Mouse (Mus musculus): Measurements from ENCODE around the gene Wdr89. TPM values are rescaled to one million over a fixed set of nuclear protein-coding genes. Genes with fewer than 3 reads are reported as not detected.

Gene Wdr89
- polyA plus RNA-seq, 1 experiment: 9.8 TPM

DNA sequence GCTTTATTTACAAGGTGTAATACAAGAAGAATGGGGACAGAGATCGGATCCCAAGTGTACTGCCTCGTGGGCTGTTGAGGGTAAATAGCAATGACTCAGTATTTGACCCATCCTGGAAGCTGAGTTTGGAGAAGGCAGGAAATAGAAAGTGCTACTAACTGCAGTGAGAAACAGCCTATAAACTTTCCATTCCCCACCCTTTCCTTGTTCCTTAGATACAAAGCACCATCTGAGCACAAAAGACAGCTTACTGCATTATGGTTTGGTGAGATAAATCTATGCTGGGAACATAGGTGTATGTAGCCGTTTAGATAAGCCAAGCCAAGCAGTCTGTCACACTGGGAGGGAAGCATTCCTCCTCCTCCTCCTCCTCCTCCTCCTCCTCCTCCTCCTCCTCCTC, 46.5 kb downstream of the Wdr89 start:
- H3ac ChIP-seq (ENCODE audit: control insufficient read depth, insufficient read length, low read depth): no peak overlapping the region
- no peak overlapping the region for H3K4me3 ChIP-seq (ENCODE audit: insufficient read depth, poor library complexity, severe bottlenecking)
- no peaks in the 10 kb centered on the region for H3K79me3 ChIP-seq (ENCODE audit: low read depth)
- TF ChIP-seq MYOD1 (IDR thresholded peaks at IDR 0.05; ENCODE audit: control insufficient read depth, insufficient read length, low read depth): no peak
- TF ChIP-seq USF1 (IDR thresholded peaks at IDR 0.05; ENCODE audit: low read depth): no peak
- TF ChIP-seq CTCF (IDR thresholded peaks at IDR 0.05; ENCODE audit: control insufficient read depth, insufficient read depth, insufficient read length): no peak
- TF ChIP-seq CEBPB (IDR thresholded peaks at IDR 0.05; ENCODE audit: low read depth): no peak
- no peak for TF ChIP-seq FOSL1 (IDR thresholded peaks at IDR 0.05; ENCODE audit: insufficient read depth, low read length, poor library complexity, severe bottlenecking)
- no peak for TF ChIP-seq MYOG (IDR thresholded peaks at IDR 0.05; ENCODE audit: control insufficient read depth, extremely low read depth, insufficient read length)
- no peak for TF ChIP-seq MAX (IDR thresholded peaks at IDR 0.05)
- H3K27me3 ChIP-seq (ENCODE audit: control insufficient read depth, insufficient read depth, insufficient read length): no peaks in the 10 kb centered on the region
- no peaks in the 10 kb centered on the region for H3K36me3 ChIP-seq (ENCODE audit: control insufficient read depth, insufficient read depth)
- H3K79me2 ChIP-seq (ENCODE audit: control insufficient read depth, insufficient read depth): no peaks in the 10 kb centered on the region

DNA sequence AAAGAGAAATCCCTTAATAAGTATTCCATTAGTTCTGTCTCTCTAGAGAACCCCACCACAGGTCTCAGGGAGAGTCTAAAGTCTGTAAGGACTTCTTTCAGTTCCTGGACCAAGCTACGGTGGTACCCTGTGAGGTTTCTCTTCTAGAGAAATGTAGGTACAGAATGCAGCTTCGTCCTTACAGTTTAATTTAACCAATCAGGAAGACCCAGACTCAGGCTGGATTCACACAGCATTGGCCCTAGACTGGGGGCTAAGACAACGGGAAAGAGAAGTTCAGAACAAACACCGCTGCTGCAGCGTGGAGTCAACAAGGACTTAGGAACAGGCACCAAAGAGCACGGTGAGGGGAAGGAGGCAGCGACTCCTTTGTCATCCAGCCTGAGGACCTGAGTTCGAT, 52.5 kb downstream of the Wdr89 start:
- no peaks in the 10 kb centered on the region for H3K79me2 ChIP-seq (ENCODE audit: control insufficient read depth, insufficient read depth)
- TF ChIP-seq USF1 (IDR thresholded peaks at IDR 0.05; ENCODE audit: low read depth) (no peak), MYOG (IDR thresholded peaks at IDR 0.05; ENCODE audit: control insufficient read depth, extremely low read depth, insufficient read length) (no peak), CEBPB (IDR thresholded peaks at IDR 0.05; ENCODE audit: low read depth) (no peak), MAX (IDR thresholded peaks at IDR 0.05) (no peak), CTCF (IDR thresholded peaks at IDR 0.05; ENCODE audit: control insufficient read depth, insufficient read depth, insufficient read length) (no peak), FOSL1 (IDR thresholded peaks at IDR 0.05; ENCODE audit: insufficient read depth, low read length, poor library complexity, severe bottlenecking) (no peak), MYOD1 (IDR thresholded peaks at IDR 0.05; ENCODE audit: control insufficient read depth, insufficient read length, low read depth) (no peak)

DNA sequence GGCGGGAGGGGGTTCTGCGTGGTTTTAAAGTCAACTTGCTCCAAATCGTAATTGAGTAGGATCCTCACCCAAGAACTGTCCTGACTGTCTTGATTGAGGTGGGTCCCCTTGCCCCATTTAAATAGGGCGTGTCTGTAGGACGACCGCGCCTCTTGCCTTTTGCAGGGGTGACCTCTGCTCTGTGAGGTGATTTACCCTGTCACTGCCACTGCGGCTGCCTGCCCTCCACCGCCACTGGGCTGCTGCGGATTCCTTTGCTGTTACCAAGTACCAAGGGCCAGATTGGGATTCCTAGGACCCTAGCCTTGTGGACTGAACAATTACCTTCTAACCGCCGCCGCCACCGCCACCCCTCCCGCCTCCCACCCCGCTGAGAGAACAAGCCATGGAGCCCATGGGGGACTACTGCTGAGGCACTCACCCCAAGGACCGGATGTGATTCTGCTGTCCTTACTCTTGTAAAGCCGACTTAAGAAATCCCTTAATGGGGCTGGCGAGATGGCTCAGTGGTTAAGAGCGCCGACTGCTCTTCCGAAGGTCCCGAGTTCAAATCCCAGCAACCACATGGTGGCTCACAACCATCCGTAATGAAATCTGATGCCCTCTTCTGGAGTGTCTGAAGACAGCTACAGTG, 53.1 kb downstream of the Wdr89 start:
- no peaks in the 10 kb centered on the region for H3K79me3 ChIP-seq (ENCODE audit: low read depth)
- no peaks in the 10 kb centered on the region for H3K36me3 ChIP-seq (ENCODE audit: control insufficient read depth, insufficient read depth)
- TF ChIP-seq CTCF (IDR thresholded peaks at IDR 0.05; ENCODE audit: control insufficient read depth, insufficient read depth, insufficient read length) (no peak), FOSL1 (IDR thresholded peaks at IDR 0.05; ENCODE audit: insufficient read depth, low read length, poor library complexity, severe bottlenecking) (no peak), MYOD1 (IDR thresholded peaks at IDR 0.05; ENCODE audit: control insufficient read depth, insufficient read length, low read depth) (no peak), MAX (IDR thresholded peaks at IDR 0.05) (no peak), USF1 (IDR thresholded peaks at IDR 0.05; ENCODE audit: low read depth) (no peak), CEBPB (IDR thresholded peaks at IDR 0.05; ENCODE audit: low read depth) (no peak), MYOG (IDR thresholded peaks at IDR 0.05; ENCODE audit: control insufficient read depth, extremely low read depth, insufficient read length) (no peak)
- H3K79me2 ChIP-seq (ENCODE audit: control insufficient read depth, insufficient read depth): no peaks in the 10 kb centered on the region
- no peak overlapping the region for H3ac ChIP-seq (ENCODE audit: control insufficient read depth, insufficient read length, low read depth)
- H3K4me3 ChIP-seq (ENCODE audit: insufficient read depth, poor library complexity, severe bottlenecking): no peak overlapping the region
- no peaks in the 10 kb centered on the region for H3K27me3 ChIP-seq (ENCODE audit: control insufficient read depth, insufficient read depth, insufficient read length)

More for the DNA sequence above, 52.5 kb downstream of the Wdr89 start:
- Histone ChIP-seq H3K27me3 (ENCODE audit: control insufficient read depth, insufficient read depth, insufficient read length) (no peaks in the 10 kb centered on the region), H3K36me3 (ENCODE audit: control insufficient read depth, insufficient read depth) (no peaks in the 10 kb centered on the region), H3ac (ENCODE audit: control insufficient read depth, insufficient read length, low read depth) (no peak overlapping the region), H3K79me3 (ENCODE audit: low read depth) (no peaks in the 10 kb centered on the region), H3K4me3 (ENCODE audit: insufficient read depth, poor library complexity, severe bottlenecking) (no peak overlapping the region)

DNA sequence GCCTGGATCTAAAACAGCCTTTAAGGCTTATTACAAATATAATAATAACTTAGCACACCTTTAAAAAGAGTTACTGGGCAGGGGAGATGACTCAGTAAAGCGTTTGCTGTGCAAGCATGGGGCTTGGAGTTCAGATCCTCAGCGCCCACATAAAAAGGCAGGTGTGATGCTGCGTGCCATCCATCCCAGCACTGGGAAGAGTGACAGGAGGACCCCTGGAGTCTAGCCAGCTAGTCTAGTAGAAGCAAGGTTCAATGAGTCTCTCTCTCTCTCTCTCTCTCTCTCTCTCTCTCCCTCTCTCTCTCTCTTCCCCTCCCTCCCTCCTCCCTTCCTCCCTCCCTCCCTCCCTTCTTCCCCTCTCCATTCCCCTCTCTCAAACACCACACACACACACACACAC, 53.8 kb downstream of the Wdr89 start:
- H3K36me3 ChIP-seq (ENCODE audit: control insufficient read depth, insufficient read depth): no peaks in the 10 kb centered on the region
- H3K79me3 ChIP-seq (ENCODE audit: low read depth): no peaks in the 10 kb centered on the region
- TF ChIP-seq USF1 (IDR thresholded peaks at IDR 0.05; ENCODE audit: low read depth): no peak
- H3ac ChIP-seq (ENCODE audit: control insufficient read depth, insufficient read length, low read depth): no peak overlapping the region
- no peaks in the 10 kb centered on the region for H3K79me2 ChIP-seq (ENCODE audit: control insufficient read depth, insufficient read depth)
- H3K27me3 ChIP-seq (ENCODE audit: control insufficient read depth, insufficient read depth, insufficient read length): no peaks in the 10 kb centered on the region
- no peak overlapping the region for H3K4me3 ChIP-seq (ENCODE audit: insufficient read depth, poor library complexity, severe bottlenecking)

DNA sequence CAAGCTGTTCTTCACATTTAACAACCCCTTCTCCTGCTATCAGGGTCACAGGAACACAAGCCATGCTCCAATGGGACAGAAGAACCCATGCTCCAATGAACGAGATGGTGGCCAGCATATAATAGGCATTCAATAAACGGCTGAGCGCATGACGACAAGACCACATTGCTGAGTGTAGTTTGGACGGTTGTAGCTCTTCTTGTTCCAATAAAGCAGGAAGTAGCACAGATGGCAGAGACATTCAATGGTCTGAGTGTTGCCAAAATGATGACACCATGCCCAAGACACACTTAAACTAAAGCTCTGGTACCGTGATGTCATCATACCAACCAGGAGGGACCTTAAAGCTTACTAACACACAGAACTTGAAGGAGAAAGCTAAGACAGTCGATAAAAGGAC, 56.6 kb downstream of the Wdr89 start:
- Histone ChIP-seq H3ac (ENCODE audit: control insufficient read depth, insufficient read length, low read depth) (no peak overlapping the region), H3K36me3 (ENCODE audit: control insufficient read depth, insufficient read depth) (no peaks in the 10 kb centered on the region), H3K27me3 (ENCODE audit: control insufficient read depth, insufficient read depth, insufficient read length) (no peaks in the 10 kb centered on the region), H3K79me3 (ENCODE audit: low read depth) (no peaks in the 10 kb centered on the region), H3K79me2 (ENCODE audit: control insufficient read depth, insufficient read depth) (no peaks in the 10 kb centered on the region), H3K4me3 (ENCODE audit: insufficient read depth, poor library complexity, severe bottlenecking) (no peak overlapping the region)
- TF ChIP-seq MYOG (IDR thresholded peaks at IDR 0.05; ENCODE audit: control insufficient read depth, extremely low read depth, insufficient read length) (no peak), USF1 (IDR thresholded peaks at IDR 0.05; ENCODE audit: low read depth) (no peak), MYOD1 (IDR thresholded peaks at IDR 0.05; ENCODE audit: control insufficient read depth, insufficient read length, low read depth) (no peak), CTCF (IDR thresholded peaks at IDR 0.05; ENCODE audit: control insufficient read depth, insufficient read depth, insufficient read length) (no peak), FOSL1 (IDR thresholded peaks at IDR 0.05; ENCODE audit: insufficient read depth, low read length, poor library complexity, severe bottlenecking) (no peak), MAX (IDR thresholded peaks at IDR 0.05) (no peak), CEBPB (IDR thresholded peaks at IDR 0.05; ENCODE audit: low read depth) (no peak)

DNA sequence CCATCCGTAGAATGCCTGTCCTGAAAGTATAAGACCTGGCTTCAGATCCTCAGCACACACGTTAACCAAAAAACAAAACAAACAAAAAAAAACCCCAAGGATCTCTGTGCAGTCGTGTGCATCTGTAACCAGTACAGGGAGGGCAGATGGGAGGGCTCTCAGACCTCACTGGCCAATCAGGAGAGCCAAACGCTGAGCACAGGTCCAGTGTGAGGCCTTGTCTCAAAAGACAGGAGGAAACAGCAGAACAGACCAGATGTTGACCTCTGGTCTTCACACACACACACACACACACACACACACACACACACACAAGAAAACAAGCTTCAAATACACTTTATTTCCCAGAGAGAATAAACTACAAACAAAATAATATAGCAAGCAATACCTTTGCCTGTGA, 69.8 kb downstream of the Wdr89 start:
- Histone ChIP-seq H3K79me3 (ENCODE audit: low read depth) (peaks cover 8% of the 10 kb centered on the region), H3K4me3 (ENCODE audit: insufficient read depth, poor library complexity, severe bottlenecking) (no peak overlapping the region), H3K79me2 (ENCODE audit: control insufficient read depth, insufficient read depth) (peaks cover 15% of the 10 kb centered on the region), H3K27me3 (ENCODE audit: control insufficient read depth, insufficient read depth, insufficient read length) (no peaks in the 10 kb centered on the region), H3ac (ENCODE audit: control insufficient read depth, insufficient read length, low read depth) (no peak overlapping the region), H3K36me3 (ENCODE audit: control insufficient read depth, insufficient read depth) (no peaks in the 10 kb centered on the region)
- TF ChIP-seq USF1 (IDR thresholded peaks at IDR 0.05; ENCODE audit: low read depth) (no peak), MAX (IDR thresholded peaks at IDR 0.05) (no peak), MYOG (IDR thresholded peaks at IDR 0.05; ENCODE audit: control insufficient read depth, extremely low read depth, insufficient read length) (no peak)
